Mouse (Mus musculus) spleen, adult 12 weeks (tissue): ENCODE measurements around the gene Arnt.

Source experiments
- DNase-seq: peaks from one replicate; pipeline ENCODE4 v3.0.0; 2022; ENCODE audit warnings: low spot score

Arnt gene

GRCm38 (mm10) chr3:95456367-95456766 is 22.2 kb downstream of the Arnt start:
- DNase-seq = no peak

GRCm38 (mm10) chr3:95457758-95458157 is 23.6 kb downstream of the Arnt start:
- DNase-seq = no peak

GRCm38 (mm10) chr3:95459381-95459780 is 25.2 kb downstream of the Arnt start:
- no peak for DNase-seq

GRCm38 (mm10) chr3:95463852-95464251 is 29.7 kb downstream of the Arnt start:
- DNase-seq = no peak

- DNase-seq = no peak
Measured at GRCm38 (mm10) chr3:95478966-95479365, 44.8 kb downstream of the Arnt start.

GRCm38 (mm10) chr3:95486421-95486820 is 52.2 kb downstream of the Arnt start:
- no peak for DNase-seq

- no peak for DNase-seq
Measured at GRCm38 (mm10) chr3:95488679-95489078, 54.5 kb downstream of the Arnt start.

GRCm38 (mm10) chr3:95490238-95490637 is 56.0 kb downstream of the Arnt start:
- no peak for DNase-seq

- DNase-seq = no peak
Measured at GRCm38 (mm10) chr3:95494342-95494741, 60.2 kb downstream of the Arnt start.

- no peak for DNase-seq
Measured at GRCm38 (mm10) chr3:95498229-95498628, 64.0 kb downstream of the Arnt start.

- no peak for DNase-seq
Measured at GRCm38 (mm10) chr3:95499024-95499423, 64.8 kb downstream of the Arnt start, which contains the start of gene Ctsk. Gene Ctsk (plus strand): TSS chr3:95499256.

GRCm38 (mm10) chr3:95499496-95500140 is 65.4 kb downstream of the Arnt start:
- DNase-seq = no peak

- DNase-seq = no peak
Measured at GRCm38 (mm10) chr3:95502312-95502711, 68.1 kb downstream of the Arnt start.

- no peak for DNase-seq
Measured at GRCm38 (mm10) chr3:95509348-95509747, 75.2 kb downstream of the Arnt start.

GRCm38 (mm10) chr3:95511611-95512180 is 77.5 kb downstream of the Arnt start:
- DNase-seq = no peak

- DNase-seq = peak; percentile 48
Measured at GRCm38 (mm10) chr3:95516614-95517041, 82.4 kb downstream of the Arnt start.

GRCm38 (mm10) chr3:95517493-95517898 is 83.3 kb downstream of the Arnt start:
- DNase-seq = peak; percentile 74

GRCm38 (mm10) chr3:95518891-95519290 is 84.7 kb downstream of the Arnt start:
- DNase-seq = no peak

GRCm38 (mm10) chr3:95519315-95519714 is 85.1 kb downstream of the Arnt start:
- DNase-seq = peak; percentile 58

GRCm38 (mm10) chr3:95520100-95520499 is 85.9 kb downstream of the Arnt start:
- DNase-seq = no peak

- DNase-seq = no peak
Measured at GRCm38 (mm10) chr3:95521168-95521567, 87.0 kb downstream of the Arnt start.

GRCm38 (mm10) chr3:95523662-95524061 is 89.5 kb downstream of the Arnt start:
- no peak for DNase-seq

- no peak for DNase-seq
Measured at GRCm38 (mm10) chr3:95524673-95525072, 90.5 kb downstream of the Arnt start.

- DNase-seq = no peak
Measured at GRCm38 (mm10) chr3:95526111-95526510, 91.9 kb downstream of the Arnt start.
